Mouse (Mus musculus): ENCODE measurements at regions not wholly inside any gene's neighbourhood (a gene's known extent, or its start where the extent isn't known, plus 50 kb on each side); places are given as distances from the start of the nearest gene placed in this dataset.

GRCm38 (mm10) chr9:81689744-81690143 lies 56.1 kb upstream of the Htr1b start:
- TF ChIP-seq CTCF (IDR thresholded peaks at IDR 0.05; ENCODE audit: borderline replicate concordance, extremely low read depth, insufficient read depth, insufficient read length) (no peak), POLR2A (IDR thresholded peaks at IDR 0.05; ENCODE audit: borderline replicate concordance, extremely low read depth, insufficient read depth, insufficient read length, poor library complexity, severe bottlenecking) (no peak)

Data from brain, embryonic 14.5 days (tissue).